Mouse (Mus musculus): Measurements from ENCODE around the gene Cd37. TPM values are rescaled to one million over a fixed set of nuclear protein-coding genes. Genes with fewer than 3 reads are reported as not detected.

Cd37 gene
- total RNA-seq (2014; rRNA removed) (1.2 and 1.7 TPM in 2 replicates), polyA plus RNA-seq (2015; fragmentation: Nextera tagmentation; extraction: Ambion mirVana) (1.5 and 2.4 TPM in 2 replicates)

- ATAC-seq (ENCODE audit: low FRiP score) (no peak), DNase-seq (ENCODE audit: low spot score) (no peak)
- Histone ChIP-seq H3K27me3 (ENCODE audit: insufficient read depth, low read length) (peaks cover 5% of the 10 kb centered on the region; the same call in 1 of the 2 replicates), H3K27ac (ENCODE audit: low read depth, low read length) (no peak within 1 kb of the TSS), H3K9ac (replicated peaks; ENCODE audit: low read length, poor library complexity, severe bottlenecking) (no peak within 1 kb of the TSS), H3K4me1 (ENCODE audit: insufficient read depth, low read length) (peaks cover 12% of the 10 kb centered on the region), H3K4me2 (ENCODE audit: low read depth, low read length, poor library complexity, severe bottlenecking) (no peak within 1 kb of the TSS), H3K4me3 (ENCODE audit: low read depth, low read length) (no peak within 1 kb of the TSS), H3K36me3 (ENCODE audit: insufficient read depth, low read length) (no peaks in the 10 kb centered on the region), H3K9me3 (ENCODE audit: low read length) (no peaks in the 10 kb centered on the region)
- WGBS: 41% methylated on average over 20 of the region's 20 CpGs
- no peak for TF ChIP-seq CTCF (IDR thresholded peaks at IDR 0.05)
Observed at GRCm38 (mm10) chr7:45238723-45239496, at the start of gene Cd37. Gene Cd37 (minus strand): TSS chr7:45239115.

GRCm38 (mm10) chr7:45286486-45286885 lies 47.6 kb upstream of the Cd37 start:
- WGBS: 92% methylated on average over 13 of the region's 13 CpGs

GRCm38 (mm10) chr7:45277136-45277760 lies 38.3 kb upstream of the Cd37 start, which contains the start of gene Slc6a21:
Gene Slc6a21 (plus strand): TSS chr7:45277513.
- Histone ChIP-seq H3K27ac (ENCODE audit: low read depth, low read length) (no peak within 1 kb of the TSS), H3K4me2 (ENCODE audit: low read depth, low read length, poor library complexity, severe bottlenecking) (peak within 1 kb of the TSS; percentile 44), H3K9ac (replicated peaks; ENCODE audit: low read length, poor library complexity, severe bottlenecking) (0 out of 2 replicates have a peak within 1 kb of the TSS, but pooled peaks have one; percentile 8), H3K36me3 (ENCODE audit: insufficient read depth, low read length) (no peaks in the 10 kb centered on the region), H3K4me3 (ENCODE audit: low read depth, low read length) (peak within 1 kb of the TSS; percentile 25), H3K9me3 (ENCODE audit: low read length) (no peaks in the 10 kb centered on the region), H3K4me1 (ENCODE audit: insufficient read depth, low read length) (no peaks in the 10 kb centered on the region), H3K27me3 (ENCODE audit: insufficient read depth, low read length) (0 out of 2 replicates have a peak, but pooled peaks cover 7% of the 10 kb centered on the region)
- TF ChIP-seq CTCF (IDR thresholded peaks at IDR 0.05): peak; percentile 64
- WGBS: 8% methylated on average over 44 of the region's 44 CpGs
- ATAC-seq (ENCODE audit: low FRiP score): no peak
- no peak for DNase-seq (ENCODE audit: low spot score)

More at GRCm38 (mm10) chr7:45286486-45286885, 47.6 kb upstream of the Cd37 start:
- no peak overlapping the region for H3K4me2 ChIP-seq (ENCODE audit: low read depth, low read length, poor library complexity, severe bottlenecking)
- no peaks in the 10 kb centered on the region for H3K36me3 ChIP-seq (ENCODE audit: insufficient read depth, low read length)
- H3K27me3 ChIP-seq (ENCODE audit: insufficient read depth, low read length): no peaks in the 10 kb centered on the region
- H3K4me1 ChIP-seq (ENCODE audit: insufficient read depth, low read length): no peaks in the 10 kb centered on the region
- no peak overlapping the region for H3K9ac ChIP-seq (replicated peaks; ENCODE audit: low read length, poor library complexity, severe bottlenecking)
- H3K4me3 ChIP-seq (ENCODE audit: low read depth, low read length): no peak overlapping the region
- no peaks in the 10 kb centered on the region for H3K9me3 ChIP-seq (ENCODE audit: low read length)
- DNase-seq (ENCODE audit: low spot score) (no peak), ATAC-seq (ENCODE audit: low FRiP score) (no peak)
- H3K27ac ChIP-seq (ENCODE audit: low read depth, low read length): no peak overlapping the region
- TF ChIP-seq CTCF (IDR thresholded peaks at IDR 0.05): no peak

- WGBS: 87% methylated on average over 8 of the region's 8 CpGs
- Histone ChIP-seq H3K27me3 (ENCODE audit: insufficient read depth, low read length) (0 out of 2 replicates have a peak, but pooled peaks cover 7% of the 10 kb centered on the region), H3K4me2 (ENCODE audit: low read depth, low read length, poor library complexity, severe bottlenecking) (no peak overlapping the region), H3K27ac (ENCODE audit: low read depth, low read length) (no peak overlapping the region), H3K4me3 (ENCODE audit: low read depth, low read length) (no peak overlapping the region), H3K4me1 (ENCODE audit: insufficient read depth, low read length) (no peaks in the 10 kb centered on the region), H3K36me3 (ENCODE audit: insufficient read depth, low read length) (no peaks in the 10 kb centered on the region), H3K9ac (replicated peaks; ENCODE audit: low read length, poor library complexity, severe bottlenecking) (no peak overlapping the region), H3K9me3 (ENCODE audit: low read length) (no peaks in the 10 kb centered on the region)
- DNase-seq (ENCODE audit: low spot score) (no peak), ATAC-seq (ENCODE audit: low FRiP score) (no peak)
- TF ChIP-seq CTCF (IDR thresholded peaks at IDR 0.05): no peak
Observed at GRCm38 (mm10) chr7:45273672-45274071, 34.8 kb upstream of the Cd37 start.

GRCm38 (mm10) chr7:45272786-45273412 lies 34.0 kb upstream of the Cd37 start:
- WGBS: 67% methylated on average over 10 of the region's 10 CpGs
- Histone ChIP-seq H3K9me3 (ENCODE audit: low read length) (no peaks in the 10 kb centered on the region), H3K4me3 (ENCODE audit: low read depth, low read length) (no peak overlapping the region), H3K9ac (replicated peaks; ENCODE audit: low read length, poor library complexity, severe bottlenecking) (no peak overlapping the region), H3K27ac (ENCODE audit: low read depth, low read length) (no peak overlapping the region), H3K36me3 (ENCODE audit: insufficient read depth, low read length) (no peaks in the 10 kb centered on the region), H3K4me2 (ENCODE audit: low read depth, low read length, poor library complexity, severe bottlenecking) (no peak overlapping the region), H3K27me3 (ENCODE audit: insufficient read depth, low read length) (0 out of 2 replicates have a peak, but pooled peaks cover 7% of the 10 kb centered on the region), H3K4me1 (ENCODE audit: insufficient read depth, low read length) (peaks cover 2% of the 10 kb centered on the region; the same call in 1 of the 2 replicates)
- TF ChIP-seq CTCF (IDR thresholded peaks at IDR 0.05): no peak
- ATAC-seq (ENCODE audit: low FRiP score): no peak
- DNase-seq (ENCODE audit: low spot score): no peak
